Mouse (Mus musculus) thymus, postnatal 36 days (tissue): Measurements from ENCODE around the gene Zzef1.

Experiments used
- DNase-seq, 2 experiments: peaks; one replicate each; pipeline ENCODE4 v3.0.0; 2022; ENCODE audit warnings: mixed read lengths in 2 of 2

Zzef1 gene

DNA sequence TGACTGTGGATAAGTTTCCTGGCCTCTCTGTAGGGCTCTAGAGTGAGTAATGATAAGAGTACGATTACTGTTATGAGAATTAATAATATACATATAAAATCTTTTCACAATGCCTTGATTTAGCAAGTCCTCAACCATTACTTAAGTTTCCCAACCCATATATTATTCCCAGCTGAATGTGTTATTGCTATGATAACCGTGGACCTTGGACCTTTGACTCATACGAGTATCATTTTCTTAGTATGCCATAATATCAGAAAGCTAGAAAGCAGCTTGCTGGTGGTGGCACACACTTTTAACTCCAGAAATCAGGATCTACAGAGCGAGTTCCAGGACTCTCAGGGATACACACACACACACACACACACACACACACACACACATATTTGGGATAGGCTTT lies 12.0 kb downstream of the Zzef1 start:
- no peak for DNase-seq

DNA sequence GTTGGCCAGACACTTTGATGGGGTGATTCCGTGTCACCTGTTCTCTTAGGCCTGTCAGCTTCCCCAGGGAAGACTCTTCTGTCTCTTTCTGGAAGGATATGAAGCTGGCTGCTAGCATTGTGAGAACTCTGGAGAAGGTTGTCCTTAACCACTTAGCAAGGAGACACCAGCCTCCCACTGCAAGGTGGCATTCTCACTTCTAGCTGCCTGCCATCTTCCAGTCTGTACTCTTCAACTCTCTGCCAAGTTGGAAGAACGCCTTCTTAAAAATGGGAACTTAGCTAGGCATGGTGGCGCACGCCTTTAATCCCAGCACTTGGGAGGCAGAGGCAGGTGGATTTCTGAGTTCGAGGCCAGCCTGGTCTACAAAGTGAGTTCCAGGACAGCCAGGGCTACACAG lies 17.7 kb downstream of the Zzef1 start:
- no peak for DNase-seq

DNA sequence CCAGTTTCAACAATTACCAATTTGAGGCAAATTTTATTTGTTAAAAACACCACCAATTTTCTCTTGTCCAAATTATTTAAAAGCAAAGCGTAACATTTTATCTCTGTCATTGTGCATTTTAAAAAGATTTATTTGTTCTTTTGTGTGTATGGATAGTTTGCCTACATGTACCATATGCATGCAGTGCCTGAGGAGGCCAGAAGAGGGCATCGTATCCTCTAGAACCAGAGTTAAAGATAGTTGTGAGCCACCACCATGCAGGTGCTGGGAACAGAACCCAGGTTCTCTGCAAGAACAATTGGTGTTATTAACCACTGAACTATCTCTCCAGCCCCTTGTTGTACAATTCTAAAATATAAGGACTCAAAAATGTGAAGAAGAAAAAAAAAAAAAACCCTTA lies 18.2 kb downstream of the Zzef1 start:
- peak; percentile 5 to 13 for DNase-seq

DNA sequence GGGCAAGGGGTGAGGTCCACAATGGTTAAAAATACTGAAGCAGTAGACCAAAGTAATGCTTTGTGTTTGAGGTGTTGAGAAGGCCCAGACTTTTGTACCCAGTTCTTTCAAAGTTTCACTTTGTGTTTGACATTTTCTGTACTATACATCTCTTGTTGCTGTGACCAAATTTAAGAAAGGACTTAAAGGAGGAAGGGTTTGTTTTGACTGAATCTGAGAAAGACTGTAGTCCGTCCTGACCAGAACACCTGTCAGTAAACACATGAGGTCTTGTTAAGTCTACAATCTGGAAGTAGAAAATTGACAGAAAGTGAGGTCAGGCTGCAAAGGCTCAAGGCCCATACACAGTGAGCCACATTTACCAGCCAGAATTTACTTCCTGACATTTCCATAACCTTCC lies 20.8 kb downstream of the Zzef1 start:
- no peak for DNase-seq

DNA sequence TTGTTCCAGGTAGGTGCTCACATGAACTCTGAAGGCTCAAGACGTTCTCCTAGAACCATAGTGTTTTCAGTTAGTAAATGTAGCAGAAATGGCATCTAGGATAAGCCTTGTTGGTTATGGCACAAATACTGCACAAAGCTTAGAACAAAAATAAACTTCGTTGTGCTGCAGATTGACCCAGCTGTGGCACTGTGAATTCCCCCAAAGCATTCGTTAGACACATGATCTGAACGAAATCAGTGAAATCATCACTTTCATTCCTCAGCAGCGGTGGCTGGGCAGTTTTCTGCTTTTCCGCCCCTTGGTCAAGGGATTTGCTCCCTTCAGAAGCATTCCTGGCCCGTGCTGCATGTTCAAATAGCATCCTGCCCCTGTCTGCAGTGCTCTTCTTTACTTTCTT lies 22.0 kb downstream of the Zzef1 start:
- no peak for DNase-seq

DNA sequence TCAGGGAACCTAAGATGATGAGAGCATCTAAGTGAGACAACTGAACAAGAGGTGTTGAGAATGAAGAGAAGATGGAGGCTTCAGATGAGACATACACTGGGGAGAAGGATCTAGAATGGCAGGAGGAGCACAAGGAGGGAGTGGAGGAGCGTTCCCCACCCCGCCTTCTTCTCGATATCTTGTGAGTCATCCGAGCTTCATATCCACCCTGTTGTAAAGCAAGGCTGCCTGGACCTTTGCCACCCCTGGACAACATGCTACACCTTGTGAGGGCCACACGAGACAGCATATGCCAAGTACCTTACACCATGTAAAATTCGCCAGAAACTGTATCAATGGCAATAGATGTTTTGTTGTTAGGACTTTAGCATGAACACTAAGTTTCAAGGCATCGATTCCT lies 25.0 kb downstream of the Zzef1 start:
- no peak for DNase-seq

DNA sequence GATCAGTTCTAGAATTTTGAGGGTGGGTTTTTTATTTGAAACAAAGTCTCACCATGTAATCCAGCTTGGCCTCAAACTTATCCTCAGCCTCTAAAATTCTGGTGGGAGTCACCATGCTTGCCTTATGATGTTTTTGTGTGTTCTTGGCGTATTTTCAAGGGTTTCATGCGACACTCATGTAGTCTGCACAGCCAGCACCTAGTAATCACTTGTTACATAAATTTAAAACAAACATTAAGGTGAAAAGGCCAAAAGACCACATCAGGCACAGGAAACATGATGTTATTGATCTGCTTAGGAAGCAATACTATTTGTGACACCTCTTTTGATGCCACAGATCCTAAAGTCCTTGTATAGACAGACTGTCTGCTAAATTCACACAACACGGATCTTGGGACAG lies 33.8 kb downstream of the Zzef1 start:
- no peak for DNase-seq

DNA sequence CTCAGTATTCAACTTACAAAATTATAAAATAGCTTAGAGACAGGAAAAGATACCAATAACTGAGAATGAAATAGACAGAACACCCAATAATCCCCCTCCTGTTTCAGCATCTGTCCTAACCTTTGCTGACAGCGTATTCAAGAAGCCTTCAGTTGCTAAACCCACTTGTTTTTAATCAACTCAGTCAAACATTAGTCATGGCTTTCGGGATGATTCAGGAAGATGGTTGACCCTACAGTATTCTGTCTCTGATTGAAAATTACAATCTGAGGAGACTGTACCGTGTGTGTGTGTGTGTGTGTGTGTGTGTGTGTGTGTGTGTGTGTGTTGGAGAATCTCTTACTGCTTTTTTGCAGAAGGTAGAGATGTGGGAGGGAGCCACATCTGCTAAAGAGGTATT lies 46.7 kb downstream of the Zzef1 start:
- no peak for DNase-seq

DNA sequence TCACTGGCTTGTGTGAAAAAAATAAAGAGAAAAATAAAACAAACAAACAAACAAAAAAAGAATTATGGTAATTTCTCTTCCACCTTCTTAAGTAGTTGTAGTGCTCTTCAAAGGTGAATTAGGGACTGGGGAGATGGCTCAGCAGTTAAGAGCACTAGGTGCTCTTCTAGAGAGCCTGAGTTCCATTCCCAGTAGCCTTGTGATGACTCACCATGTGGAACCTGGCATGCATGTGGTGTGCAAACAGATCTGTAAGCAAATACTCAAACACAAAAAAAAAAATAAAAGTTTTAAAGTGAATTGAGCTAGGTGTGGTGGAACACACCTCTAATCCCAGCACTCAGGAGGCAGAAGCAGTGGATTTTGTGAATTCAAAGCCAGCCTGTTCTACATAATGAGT lies 47.5 kb downstream of the Zzef1 start:
- DNase-seq, result no peak

DNA sequence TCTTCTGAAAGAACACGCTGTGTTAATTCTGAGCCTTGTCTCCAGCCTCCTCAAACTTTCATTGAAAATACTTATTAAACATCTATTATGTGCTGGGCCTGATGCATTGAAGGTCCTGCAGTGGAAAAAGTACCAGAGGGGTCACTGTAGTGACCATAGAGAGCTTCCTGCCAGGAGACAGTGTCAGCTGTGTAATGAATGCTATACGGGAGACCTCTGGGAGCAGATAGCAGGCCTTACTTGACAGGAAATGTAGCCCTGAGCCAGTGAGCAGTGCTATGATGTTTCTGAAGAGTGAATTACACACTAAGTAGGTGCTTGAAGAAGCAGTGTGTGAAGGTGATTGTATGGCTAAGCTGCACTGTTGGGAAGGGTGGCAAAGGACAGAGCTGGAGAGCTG lies 49.5 kb downstream of the Zzef1 start:
- no peak for DNase-seq

DNA sequence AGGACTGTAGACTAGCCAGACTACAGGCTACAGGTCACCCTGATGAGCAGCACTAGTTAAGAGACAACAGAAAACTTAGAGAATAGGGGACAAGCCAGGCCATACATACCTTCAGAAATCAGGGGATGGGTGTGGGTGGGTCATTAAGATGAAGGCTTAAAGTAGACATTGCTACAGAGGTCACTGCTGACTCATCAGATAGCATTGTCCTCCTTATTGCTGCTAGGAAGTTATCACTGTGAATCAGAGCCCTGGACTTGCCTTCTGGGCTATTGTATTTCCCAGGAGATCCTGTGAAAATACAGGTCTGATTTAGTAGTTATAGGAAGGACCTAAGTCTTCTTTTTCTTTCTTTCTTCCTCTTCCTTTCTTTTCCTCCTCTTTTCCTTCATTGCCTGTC lies 50.7 kb downstream of the Zzef1 start:
- no peak for DNase-seq

DNA sequence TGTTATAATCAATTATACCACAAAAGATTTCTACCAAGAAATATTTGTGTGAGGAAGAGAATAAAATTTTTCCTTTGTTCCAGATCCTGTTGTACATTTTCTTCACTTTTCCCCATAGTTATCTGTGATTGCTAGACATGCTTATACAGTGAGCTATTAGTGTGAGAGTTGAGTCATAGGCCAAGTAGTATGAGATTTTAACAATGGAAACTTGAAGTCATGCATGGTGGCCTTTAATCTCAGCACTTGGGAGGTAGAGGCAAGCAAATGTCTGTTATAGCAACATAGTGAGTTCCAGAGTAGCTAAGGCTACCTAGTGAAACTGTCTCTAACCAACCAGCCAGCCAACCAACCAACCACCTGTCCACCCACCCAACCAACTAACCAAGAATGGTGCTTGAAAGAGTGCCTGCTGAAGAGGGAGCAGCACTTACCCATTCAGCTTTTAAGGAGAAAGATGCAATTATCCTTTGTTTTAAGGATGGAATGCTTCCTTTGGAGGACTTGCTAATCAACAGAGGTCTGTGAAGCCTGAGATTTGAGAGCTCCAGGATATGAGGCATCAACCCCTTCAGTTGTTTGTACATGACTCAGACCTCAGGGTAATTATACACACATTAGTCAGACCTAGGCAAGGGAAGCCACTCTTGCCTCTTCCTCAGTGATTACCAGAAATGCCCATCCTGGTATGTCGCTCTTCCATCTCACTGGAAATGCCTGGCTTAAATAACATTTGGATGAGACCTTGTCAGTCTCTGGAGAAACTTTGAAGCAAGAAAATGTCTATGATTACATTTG lies 52.0 kb downstream of the Zzef1 start:
- no peak for DNase-seq

DNA sequence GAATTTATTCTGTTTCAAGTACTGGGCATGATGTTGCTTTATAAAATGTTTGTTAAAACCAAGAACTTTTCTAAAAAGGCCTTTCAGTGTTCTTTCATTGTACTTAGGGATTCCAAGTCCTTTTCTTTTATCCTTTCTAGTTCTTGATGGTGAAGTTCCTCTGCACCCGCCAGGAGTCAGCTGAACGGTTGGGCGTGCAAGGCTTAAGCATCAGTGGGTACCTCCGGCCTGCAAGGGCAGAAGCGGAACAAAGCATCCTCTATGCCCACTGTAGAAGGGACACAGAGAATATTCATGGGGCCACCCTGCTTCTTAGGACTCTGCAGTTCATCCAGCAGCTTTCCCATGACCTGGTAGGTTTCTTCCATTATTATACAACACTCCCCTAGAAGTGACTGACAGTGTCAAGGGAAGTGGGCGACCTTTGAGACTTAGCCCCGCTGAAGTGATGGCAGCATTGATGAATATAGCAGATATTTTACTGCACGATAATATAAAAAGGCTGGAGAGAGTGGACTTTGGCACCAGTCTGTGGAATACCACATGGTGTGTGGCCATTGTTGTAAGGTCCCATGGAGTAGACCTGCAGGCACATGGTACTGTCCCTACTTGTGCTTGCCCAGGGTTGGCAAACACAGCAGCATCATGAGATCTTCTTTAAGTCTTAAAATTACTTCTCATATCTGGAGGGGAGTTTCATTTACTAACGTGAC lies 54.5 kb downstream of the Zzef1 start:
- no peak for DNase-seq

DNA sequence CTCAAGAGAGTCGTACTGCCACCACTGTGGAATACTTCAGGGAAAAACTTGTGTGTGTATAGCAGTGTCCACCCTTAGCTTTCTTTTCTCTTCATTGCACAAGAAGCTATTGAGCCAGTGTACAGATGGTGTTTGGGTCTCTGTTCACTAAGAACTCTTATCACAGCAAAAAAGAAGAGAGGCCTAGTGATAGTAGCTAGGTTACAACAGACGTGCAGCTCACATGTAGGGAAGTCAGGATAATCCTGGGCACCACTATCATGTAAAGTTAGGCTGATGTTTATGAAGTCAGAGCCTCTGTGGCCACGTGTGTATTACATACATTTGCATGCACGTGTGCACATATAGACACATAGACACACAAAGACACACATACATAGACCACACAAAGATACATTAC lies 55.2 kb downstream of the Zzef1 start:
- DNase-seq, result no peak

DNA sequence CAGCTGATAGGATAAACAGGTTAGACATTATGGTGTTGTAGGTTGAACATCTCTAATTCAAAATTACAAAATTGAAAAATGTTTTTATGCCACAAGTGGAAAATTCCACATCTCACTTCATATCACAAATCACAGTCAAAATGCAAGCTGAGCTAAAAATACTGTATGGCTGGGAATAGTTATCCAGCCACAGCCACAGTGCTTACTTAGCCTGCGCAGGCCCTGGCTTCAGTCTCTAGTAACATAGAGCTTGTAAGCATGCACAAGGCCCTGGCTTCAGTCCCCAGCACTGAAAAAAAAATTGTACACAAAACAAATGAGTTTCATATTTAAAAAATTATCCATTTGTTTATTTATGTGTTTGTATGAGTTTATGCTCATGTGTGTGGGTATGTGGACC lies 56.1 kb downstream of the Zzef1 start:
- DNase-seq, result no peak

DNA sequence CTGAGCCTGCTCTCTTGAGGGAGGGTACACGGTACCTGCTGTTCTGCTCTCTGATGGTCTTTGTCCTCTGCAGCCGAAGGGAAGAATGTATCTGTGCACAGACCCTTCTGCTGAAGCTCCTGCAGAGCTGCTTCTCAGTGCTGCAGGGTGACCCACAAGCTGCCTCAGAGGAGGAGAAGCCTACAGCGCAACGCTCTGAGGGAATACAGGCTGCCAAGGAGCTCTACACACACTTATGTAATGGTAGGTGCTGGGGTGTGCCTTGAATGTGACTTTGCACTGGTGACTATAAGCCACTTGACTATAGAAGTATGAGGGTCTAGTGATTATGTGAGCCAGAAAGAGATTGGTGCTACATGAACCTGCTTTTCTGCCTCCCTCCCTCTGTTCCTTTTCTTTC lies 57.1 kb downstream of the Zzef1 start:
- no peak for DNase-seq

DNA sequence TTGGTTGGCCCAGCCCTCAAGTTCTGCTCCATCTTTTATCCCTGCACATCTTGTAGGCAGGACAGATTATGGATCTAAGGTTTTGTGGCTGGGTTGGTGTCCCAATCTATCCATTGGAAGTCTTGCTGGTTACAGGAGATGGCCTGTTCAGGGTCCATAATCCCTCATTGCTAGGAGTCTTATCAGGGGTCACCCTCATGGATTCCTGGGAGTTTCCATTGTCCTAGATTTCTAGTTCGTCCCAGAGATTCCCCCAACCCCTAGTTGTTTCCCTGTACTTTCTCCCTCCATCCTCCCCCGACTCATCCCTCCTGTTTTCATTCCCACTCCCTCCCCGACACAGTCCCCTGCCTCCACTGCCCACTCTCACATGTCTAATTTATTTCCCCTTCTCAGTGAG lies 58.2 kb downstream of the Zzef1 start:
- no peak for DNase-seq

DNA sequence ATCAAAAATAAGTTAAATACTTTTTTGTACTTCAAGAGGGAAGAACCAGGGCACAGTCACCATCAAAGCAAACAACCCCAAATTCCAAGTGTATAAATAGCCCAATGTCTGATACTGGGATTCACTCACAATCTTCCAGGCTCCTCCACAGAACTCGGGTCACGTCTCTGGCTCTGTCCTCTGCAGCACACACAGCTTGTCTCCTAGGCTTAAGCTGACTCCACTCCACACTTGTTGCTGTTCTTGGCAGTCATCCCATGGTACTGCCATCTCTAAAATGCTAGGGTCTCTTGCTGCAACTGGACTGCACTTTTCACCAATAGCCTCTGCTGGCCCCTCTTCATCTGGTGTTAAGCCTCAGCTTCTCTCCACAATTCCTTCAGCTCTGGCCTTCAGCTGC lies 60.7 kb downstream of the Zzef1 start:
- no peak for DNase-seq

DNA sequence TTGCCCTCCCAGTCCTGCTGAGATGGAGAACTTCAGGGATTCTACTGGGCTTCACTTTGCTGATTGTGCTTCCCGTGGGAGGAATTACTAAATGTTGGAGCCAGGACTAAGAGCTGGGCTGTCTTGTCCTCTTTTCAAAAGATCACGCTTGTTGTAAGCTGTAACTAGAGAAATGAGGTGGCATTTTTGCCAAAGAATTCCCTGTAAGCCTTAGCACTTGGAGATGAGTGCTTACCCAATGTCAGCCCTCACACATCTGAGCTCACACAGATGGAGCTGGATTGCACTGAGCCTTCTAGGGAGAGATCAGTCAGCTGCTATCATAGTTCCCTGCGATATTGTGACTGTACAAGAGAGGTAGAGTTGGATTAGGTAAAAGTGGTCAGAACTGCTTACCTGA lies 65.2 kb downstream of the Zzef1 start:
- DNase-seq, result no peak

DNA sequence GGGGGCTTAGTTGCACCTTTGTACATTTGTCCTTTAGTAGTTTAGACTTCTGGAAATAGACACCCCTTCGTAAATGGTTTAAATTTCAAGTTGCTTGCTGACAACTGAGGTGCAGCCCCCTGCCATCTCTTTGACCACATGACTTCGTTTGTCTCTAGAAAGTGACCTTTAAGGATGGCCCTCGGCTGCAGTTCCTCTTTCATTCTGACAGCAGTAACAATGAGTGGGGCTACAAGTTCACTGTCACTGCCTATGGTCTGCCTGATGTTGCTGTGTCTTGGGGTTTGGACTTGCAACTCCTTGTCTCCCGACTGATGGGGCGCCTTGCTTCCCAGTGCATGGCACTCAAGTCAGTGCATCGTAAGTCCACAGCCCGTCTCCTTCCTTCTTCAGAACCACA lies 70.4 kb downstream of the Zzef1 start:
- no peak for DNase-seq

DNA sequence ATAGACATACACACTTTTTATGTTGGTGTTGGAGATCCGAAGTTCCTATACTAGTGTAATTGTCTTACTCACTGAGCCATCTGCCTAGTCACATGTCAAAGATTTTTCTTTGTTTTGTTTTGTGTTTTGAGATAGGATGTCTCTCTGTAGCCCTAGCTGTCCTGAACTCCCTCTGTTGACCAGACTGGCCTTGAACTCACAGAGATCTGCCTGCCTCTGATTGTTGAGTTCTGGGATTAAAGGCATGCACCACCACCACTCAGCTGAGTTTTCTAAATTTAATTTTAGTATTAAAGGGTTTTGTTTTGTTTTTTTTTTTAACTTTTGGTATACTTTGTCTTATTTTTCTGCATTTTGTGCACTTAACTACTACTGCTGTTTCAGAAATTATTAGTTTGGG lies 76.0 kb downstream of the Zzef1 start:
- no peak for DNase-seq

DNA sequence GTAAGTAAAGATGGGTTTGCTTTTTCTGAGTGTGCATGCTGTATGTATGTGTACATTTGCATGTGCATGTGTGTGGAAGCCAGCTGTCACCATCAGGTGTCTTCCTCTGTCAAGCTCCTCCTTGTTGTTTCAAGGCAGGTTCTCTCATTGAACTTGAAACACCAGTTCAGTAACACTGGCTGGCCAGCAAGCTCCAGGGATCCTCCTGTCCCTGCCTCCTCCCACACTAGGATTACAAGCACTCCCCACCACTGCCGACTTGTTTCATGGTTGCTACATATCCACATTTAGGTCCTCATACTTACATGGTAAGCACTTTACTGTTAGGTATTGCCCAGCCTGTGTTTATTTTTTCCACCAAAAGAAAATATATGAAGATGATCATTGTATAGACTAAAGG lies 96.6 kb downstream of the Zzef1 start:
- DNase-seq, result no peak

DNA sequence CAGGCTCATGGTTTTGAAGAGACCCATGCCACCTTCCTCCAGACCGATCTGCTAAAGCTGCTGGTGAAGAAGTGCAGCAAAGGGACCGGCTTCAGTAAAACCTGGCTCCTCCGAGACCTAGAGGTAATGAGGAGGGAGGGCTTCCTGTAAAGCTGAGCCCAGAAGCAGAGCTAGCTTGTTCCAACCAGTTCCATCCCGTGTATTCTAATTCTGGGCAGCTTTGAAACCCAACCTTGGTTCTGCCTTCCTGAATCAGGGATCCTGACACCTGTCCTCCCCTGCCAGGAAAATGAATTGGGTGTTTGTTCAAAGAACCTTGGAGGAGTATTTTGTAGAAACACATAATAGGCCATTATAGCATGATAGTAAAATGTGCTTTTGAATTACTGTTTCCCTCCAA lies 112.4 kb downstream of the Zzef1 start:
- DNase-seq, result no peak

DNA sequence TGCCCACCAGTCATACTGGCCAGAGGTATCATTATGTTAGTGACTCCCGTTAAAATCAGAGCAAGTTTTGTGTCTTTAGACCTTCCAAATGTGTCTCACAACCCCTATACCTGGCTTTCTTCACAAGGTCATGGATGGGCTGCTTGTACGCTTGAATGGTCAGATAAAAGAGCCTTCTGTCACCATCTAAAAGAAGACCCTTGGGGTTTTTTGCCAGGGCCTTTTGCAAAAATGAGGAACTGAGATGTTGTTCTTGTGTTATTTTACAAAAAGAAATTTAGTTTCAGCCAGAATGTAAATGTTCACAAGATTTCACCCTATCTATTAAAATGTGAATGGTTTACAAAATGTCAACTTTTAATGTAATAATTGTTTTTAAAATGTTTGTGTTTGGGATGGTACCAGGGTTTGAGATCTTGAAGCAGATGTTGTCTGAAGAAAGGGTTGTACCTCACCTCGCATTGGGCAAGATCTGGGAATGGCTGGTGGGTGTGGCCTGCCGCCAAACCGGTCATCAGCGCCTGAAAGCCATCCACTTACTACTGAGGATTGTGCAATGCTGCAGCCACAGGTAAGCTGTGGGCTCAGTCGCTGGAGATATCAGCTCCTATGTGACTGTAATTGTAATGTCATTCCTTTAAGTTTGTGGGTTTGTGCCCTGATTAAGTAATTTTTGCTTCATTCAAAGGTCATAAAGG lies 121.4 kb downstream of the Zzef1 start:
- no peak for DNase-seq
